Mouse (Mus musculus): ENCODE data around the gene Tspan14. TPM values are rescaled to one million over a fixed set of nuclear protein-coding genes. Genes with fewer than 3 reads are reported as not detected.

Tspan14 gene
- polyA plus RNA-seq, 1 experiment from 2014 or later = 65.3 TPM

GRCm38 (mm10) chr14:40911529-40911928 lies 55.1 kb downstream of the Tspan14 start:
- no peak overlapping the region for H3K4me2 ChIP-seq
- DNase-seq (ENCODE audit: low spot score) = no peak

GRCm38 (mm10) chr14:40908763-40909162 lies 57.8 kb downstream of the Tspan14 start:
- WGBS = 90% methylated on average over 9 of the region's 9 CpGs
- DNase-seq (ENCODE audit: low spot score) (no peak), ATAC-seq (replicated peaks; ENCODE audit: low FRiP score) (no peak)
- H3K9ac ChIP-seq (ENCODE audit: low read depth, low read length) = no peak overlapping the region
- no peaks in the 10 kb centered on the region for H3K9me3 ChIP-seq (ENCODE audit: control insufficient read depth, low read length)
- H3K27me3 ChIP-seq (replicated peaks; ENCODE audit: control insufficient read depth, insufficient read depth, low read length) = no peaks in the 10 kb centered on the region
- peaks cover 4% of the 10 kb centered on the region for H3K4me1 ChIP-seq (replicated peaks; ENCODE audit: control insufficient read depth, insufficient read depth, low read length)
- H3K4me2 ChIP-seq = no peak overlapping the region
- H3K27ac ChIP-seq (ENCODE audit: low read depth, low read length) = no peak overlapping the region
- peaks cover 34% of the 10 kb centered on the region for H3K36me3 ChIP-seq (ENCODE audit: control insufficient read depth, insufficient read depth, low read length)
- no peak overlapping the region for H3K4me3 ChIP-seq (ENCODE audit: low read depth, low read length)

More at GRCm38 (mm10) chr14:40911529-40911928, 55.1 kb downstream of the Tspan14 start:
- Histone ChIP-seq H3K9ac (ENCODE audit: low read depth, low read length) (no peak overlapping the region), H3K27me3 (replicated peaks; ENCODE audit: control insufficient read depth, insufficient read depth, low read length) (no peaks in the 10 kb centered on the region), H3K4me3 (ENCODE audit: low read depth, low read length) (no peak overlapping the region), H3K27ac (ENCODE audit: low read depth, low read length) (no peak overlapping the region), H3K9me3 (ENCODE audit: control insufficient read depth, low read length) (no peaks in the 10 kb centered on the region), H3K36me3 (ENCODE audit: control insufficient read depth, insufficient read depth, low read length) (peaks cover 37% of the 10 kb centered on the region), H3K4me1 (replicated peaks; ENCODE audit: control insufficient read depth, insufficient read depth, low read length) (peaks cover 4% of the 10 kb centered on the region)
- ATAC-seq (replicated peaks; ENCODE audit: low FRiP score) = no peak

- DNase-seq (ENCODE audit: low spot score) (no peak), ATAC-seq (replicated peaks; ENCODE audit: low FRiP score) (peak; percentile 29; the same call in 1 of the 2 replicates)
- no peak overlapping the region for H3K27ac ChIP-seq (ENCODE audit: low read depth, low read length)
- H3K9ac ChIP-seq (ENCODE audit: low read depth, low read length) = no peak overlapping the region
- H3K4me3 ChIP-seq (ENCODE audit: low read depth, low read length) = no peak overlapping the region
- H3K36me3 ChIP-seq (ENCODE audit: control insufficient read depth, insufficient read depth, low read length) = peaks cover 26% of the 10 kb centered on the region; the same call in 1 of the 2 replicates
- H3K9me3 ChIP-seq (ENCODE audit: control insufficient read depth, low read length) = no peaks in the 10 kb centered on the region
- no peak overlapping the region for H3K4me2 ChIP-seq
- H3K4me1 ChIP-seq (replicated peaks; ENCODE audit: control insufficient read depth, insufficient read depth, low read length) = peaks cover 4% of the 10 kb centered on the region
- 56% methylated on average over 9 of the region's 9 CpGs for WGBS
- no peaks in the 10 kb centered on the region for H3K27me3 ChIP-seq (replicated peaks; ENCODE audit: control insufficient read depth, insufficient read depth, low read length)
These were observed 59.8 kb downstream of the Tspan14 start for GRCm38 (mm10) chr14:40906770-40907169.

- no peaks in the 10 kb centered on the region for H3K9me3 ChIP-seq (ENCODE audit: control insufficient read depth, low read length)
- peaks cover 4% of the 10 kb centered on the region for H3K4me1 ChIP-seq (replicated peaks; ENCODE audit: control insufficient read depth, insufficient read depth, low read length)
- whole genome bisulfite sequencing = 90% methylated on average over 8 of the region's 8 CpGs
- no peak overlapping the region for H3K4me2 ChIP-seq
- DNase-seq (ENCODE audit: low spot score) (no peak), ATAC-seq (replicated peaks; ENCODE audit: low FRiP score) (no peak)
- no peak overlapping the region for H3K4me3 ChIP-seq (ENCODE audit: low read depth, low read length)
- H3K9ac ChIP-seq (ENCODE audit: low read depth, low read length) = no peak overlapping the region
- peaks cover 24% of the 10 kb centered on the region; the same call in 1 of the 2 replicates for H3K36me3 ChIP-seq (ENCODE audit: control insufficient read depth, insufficient read depth, low read length)
- H3K27ac ChIP-seq (ENCODE audit: low read depth, low read length) = no peak overlapping the region
- H3K27me3 ChIP-seq (replicated peaks; ENCODE audit: control insufficient read depth, insufficient read depth, low read length) = no peaks in the 10 kb centered on the region
These were observed 60.8 kb downstream of the Tspan14 start for GRCm38 (mm10) chr14:40905813-40906212.

GRCm38 (mm10) chr14:40902307-40903055 lies 64.1 kb downstream of the Tspan14 start:
- Histone ChIP-seq H3K36me3 (ENCODE audit: control insufficient read depth, insufficient read depth, low read length) (peaks cover 6% of the 10 kb centered on the region; the same call in 1 of the 2 replicates), H3K9me3 (ENCODE audit: control insufficient read depth, low read length) (no peaks in the 10 kb centered on the region), H3K27me3 (replicated peaks; ENCODE audit: control insufficient read depth, insufficient read depth, low read length) (no peaks in the 10 kb centered on the region), H3K4me2 (no peak overlapping the region), H3K4me1 (replicated peaks; ENCODE audit: control insufficient read depth, insufficient read depth, low read length) (peaks cover 4% of the 10 kb centered on the region), H3K4me3 (ENCODE audit: low read depth, low read length) (no peak overlapping the region), H3K27ac (ENCODE audit: low read depth, low read length) (no peak overlapping the region), H3K9ac (ENCODE audit: low read depth, low read length) (no peak overlapping the region)
- no peak for DNase-seq (ENCODE audit: low spot score)
- 70% methylated on average over 12 of the region's 12 CpGs for WGBS
- ATAC-seq (replicated peaks; ENCODE audit: low FRiP score) = no peak

GRCm38 (mm10) chr14:40900267-40900666 lies 66.3 kb downstream of the Tspan14 start:
- ATAC-seq (replicated peaks; ENCODE audit: low FRiP score) = no peak
- no peak overlapping the region for H3K4me3 ChIP-seq (ENCODE audit: low read depth, low read length)
- H3K27me3 ChIP-seq (replicated peaks; ENCODE audit: control insufficient read depth, insufficient read depth, low read length) = no peaks in the 10 kb centered on the region
- no peaks in the 10 kb centered on the region for H3K36me3 ChIP-seq (ENCODE audit: control insufficient read depth, insufficient read depth, low read length)
- H3K27ac ChIP-seq (ENCODE audit: low read depth, low read length) = no peak overlapping the region
- WGBS = 65% methylated on average over 2 of the region's 2 CpGs
- H3K4me2 ChIP-seq = no peak overlapping the region
- no peak for DNase-seq (ENCODE audit: low spot score)
- H3K9me3 ChIP-seq (ENCODE audit: control insufficient read depth, low read length) = no peaks in the 10 kb centered on the region
- H3K9ac ChIP-seq (ENCODE audit: low read depth, low read length) = no peak overlapping the region
- no peaks in the 10 kb centered on the region for H3K4me1 ChIP-seq (replicated peaks; ENCODE audit: control insufficient read depth, insufficient read depth, low read length)

- no peak overlapping the region for H3K4me2 ChIP-seq
- H3K36me3 ChIP-seq (ENCODE audit: control insufficient read depth, insufficient read depth, low read length) = no peaks in the 10 kb centered on the region
- H3K27me3 ChIP-seq (replicated peaks; ENCODE audit: control insufficient read depth, insufficient read depth, low read length) = no peaks in the 10 kb centered on the region
- H3K4me1 ChIP-seq (replicated peaks; ENCODE audit: control insufficient read depth, insufficient read depth, low read length) = peaks cover 9% of the 10 kb centered on the region
- no peak for DNase-seq (ENCODE audit: low spot score)
- H3K4me3 ChIP-seq (ENCODE audit: low read depth, low read length) = no peak overlapping the region
- no peak overlapping the region for H3K27ac ChIP-seq (ENCODE audit: low read depth, low read length)
- H3K9me3 ChIP-seq (ENCODE audit: control insufficient read depth, low read length) = no peaks in the 10 kb centered on the region
- WGBS = 62% methylated on average over 3 of the region's 3 CpGs
- H3K9ac ChIP-seq (ENCODE audit: low read depth, low read length) = no peak overlapping the region
- ATAC-seq (replicated peaks; ENCODE audit: low FRiP score) = no peak
These were observed 68.7 kb downstream of the Tspan14 start for GRCm38 (mm10) chr14:40897916-40898315.

- Histone ChIP-seq H3K4me2 (no peak overlapping the region), H3K36me3 (ENCODE audit: control insufficient read depth, insufficient read depth, low read length) (no peaks in the 10 kb centered on the region), H3K9me3 (ENCODE audit: control insufficient read depth, low read length) (no peaks in the 10 kb centered on the region), H3K4me1 (replicated peaks; ENCODE audit: control insufficient read depth, insufficient read depth, low read length) (peaks cover 9% of the 10 kb centered on the region), H3K9ac (ENCODE audit: low read depth, low read length) (no peak overlapping the region), H3K4me3 (ENCODE audit: low read depth, low read length) (no peak overlapping the region), H3K27me3 (replicated peaks; ENCODE audit: control insufficient read depth, insufficient read depth, low read length) (no peaks in the 10 kb centered on the region), H3K27ac (ENCODE audit: low read depth, low read length) (no peak overlapping the region)
- WGBS = 75% methylated on average over 8 of the region's 8 CpGs
- DNase-seq (ENCODE audit: low spot score) (no peak), ATAC-seq (replicated peaks; ENCODE audit: low FRiP score) (no peak)
These were observed 70.9 kb downstream of the Tspan14 start for GRCm38 (mm10) chr14:40895681-40896080.
